Mouse (Mus musculus): ENCODE measurements around the gene Mtmr12. TPM values are rescaled to one million over a fixed set of nuclear protein-coding genes. Genes with fewer than 3 reads are reported as not detected.

Mtmr12 gene
- total and polyA plus RNA-seq, 3 experiments, result 14.3 to 38.2 TPM; not detected in 1

DNA sequence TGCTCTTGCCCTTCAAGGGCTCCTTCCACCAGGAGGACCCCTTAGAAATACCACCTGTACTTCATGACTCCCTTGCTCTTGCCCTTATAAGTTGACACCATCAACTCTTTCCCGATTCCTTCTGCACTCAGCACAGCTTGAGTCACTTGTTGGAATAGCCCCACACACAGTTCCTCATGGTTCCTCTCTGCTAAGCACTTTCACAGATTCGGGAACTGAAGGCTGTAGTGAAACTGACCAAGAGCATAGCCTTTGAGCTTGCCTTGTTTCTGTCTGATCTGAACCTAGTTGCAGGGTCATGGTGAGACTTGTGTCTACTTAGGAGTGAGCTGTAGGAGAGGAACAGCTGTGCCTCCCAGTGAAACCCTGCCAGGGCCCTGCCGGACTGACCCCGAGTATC, 28.2 kb downstream of the Mtmr12 start:
- Histone ChIP-seq H3K4me3 (ENCODE audit: control insufficient read depth in 1 of 2, insufficient read depth in 1 of 2, low read depth in 2 of 2, low read length in 2 of 2) (no peak overlapping the region), H3K27ac (ENCODE audit: control insufficient read depth, low read depth, low read length) (no peak overlapping the region), H3K79me2 (ENCODE audit: control insufficient read depth, insufficient read depth, low read length, poor library complexity) (peaks cover 13% of the 10 kb centered on the region; the same call in 1 of the 2 replicates), H3K9ac (ENCODE audit: control insufficient read depth, low read depth, low read length, poor library complexity, severe bottlenecking) (no peak overlapping the region), H3K9me3 (replicated peaks; ENCODE audit: insufficient read depth, low read length) (no peaks in the 10 kb centered on the region), H3K27me3 (ENCODE audit: control insufficient read depth in 1 of 2, insufficient read depth in 2 of 2, low read length in 2 of 2) (no peaks in the 10 kb centered on the region), H3K4me1 (ENCODE audit: control insufficient read depth in 1 of 2, insufficient read depth in 2 of 2, low read length in 2 of 2) (peaks cover 25 to 43% of the 10 kb centered on the region in 2 experiments), H3K36me3 (ENCODE audit: control insufficient read depth in 1 of 2, insufficient read depth in 2 of 2, low read length in 2 of 2) (peaks cover 6 to 50% of the 10 kb centered on the region in 2 experiments)
- TF ChIP-seq MEF2A (IDR thresholded peaks at IDR 0.05; ENCODE audit: extremely low read depth, insufficient replicate concordance, low read depth, low read length, poor library complexity, severe bottlenecking), result no peak
- TF ChIP-seq CTCF (IDR thresholded peaks at IDR 0.05 in 2 of 3, conservative IDR thresholded peaks at IDR 0.05 in 1 of 3; ENCODE audit: control insufficient read depth in 1 of 3, insufficient read depth in 1 of 3, low read depth in 2 of 3, low read length in 3 of 3, poor library complexity in 1 of 3, severe bottlenecking in 1 of 3), result no peak
- TF ChIP-seq MYC (IDR thresholded peaks at IDR 0.05; ENCODE audit: low read depth, low read length), result no peak
- no peak for TF ChIP-seq MAZ (IDR thresholded peaks at IDR 0.05; ENCODE audit: low read depth, low read length)
- no peak for DNase-seq (ENCODE audit: low read depth, low spot score)

DNA sequence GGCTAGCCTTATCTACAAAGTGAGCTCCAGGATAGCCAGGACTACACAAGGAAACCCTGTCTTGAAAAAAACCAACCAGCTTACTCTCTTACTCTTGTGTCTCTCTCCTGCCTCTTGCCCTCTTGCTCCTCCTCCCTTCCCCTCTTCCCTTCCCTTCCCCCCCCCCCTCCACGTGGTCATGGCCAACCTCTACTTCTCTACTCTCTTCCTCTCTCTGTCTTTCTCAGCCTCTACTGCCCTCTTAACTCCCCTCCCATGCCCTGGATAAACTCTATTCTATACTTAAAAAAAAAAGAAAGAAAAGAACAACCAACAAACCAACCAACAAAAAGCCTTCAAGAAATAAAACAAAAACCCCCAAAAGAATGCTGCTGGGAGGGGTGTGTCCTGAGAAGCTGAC, 30.7 kb downstream of the Mtmr12 start:
- H3K9me3 ChIP-seq (replicated peaks; ENCODE audit: insufficient read depth, low read length), result no peaks in the 10 kb centered on the region
- H3K79me2 ChIP-seq (ENCODE audit: control insufficient read depth, insufficient read depth, low read length, poor library complexity), result peaks cover 1% of the 10 kb centered on the region; the same call in 1 of the 2 replicates
- H3K4me3 ChIP-seq (ENCODE audit: control insufficient read depth in 1 of 2, insufficient read depth in 1 of 2, low read depth in 2 of 2, low read length in 2 of 2), result no peak overlapping the region
- peaks cover 30 to 54% of the 10 kb centered on the region in 2 experiments for H3K4me1 ChIP-seq (ENCODE audit: control insufficient read depth in 1 of 2, insufficient read depth in 2 of 2, low read length in 2 of 2)
- H3K36me3 ChIP-seq (ENCODE audit: control insufficient read depth in 1 of 2, insufficient read depth in 2 of 2, low read length in 2 of 2), result peaks cover 17 to 63% of the 10 kb centered on the region in 2 experiments
- TF ChIP-seq USF1 (IDR thresholded peaks at IDR 0.05; ENCODE audit: low read depth, low read length) (peak; percentile 74), MAX (IDR thresholded peaks at IDR 0.05; ENCODE audit: low read length) (0 out of 2 replicates have a peak, but pooled peaks have one; percentile 7), ELF1 (IDR thresholded peaks at IDR 0.05; ENCODE audit: low read depth, low read length) (no peak), MXI1 (IDR thresholded peaks at IDR 0.05; ENCODE audit: low read depth, low read length) (no peak)
- peak; percentile 29 for DNase-seq (ENCODE audit: low read depth, low spot score)
- peak overlapping the region; percentile 95 for H3K27ac ChIP-seq (ENCODE audit: control insufficient read depth, low read depth, low read length)
- H3K27me3 ChIP-seq (ENCODE audit: control insufficient read depth in 1 of 2, insufficient read depth in 2 of 2, low read length in 2 of 2), result no peaks in the 10 kb centered on the region
- no peak overlapping the region for H3K9ac ChIP-seq (ENCODE audit: control insufficient read depth, low read depth, low read length, poor library complexity, severe bottlenecking)

- peaks cover 16 to 63% of the 10 kb centered on the region in 2 experiments for H3K36me3 ChIP-seq (ENCODE audit: control insufficient read depth in 1 of 2, insufficient read depth in 2 of 2, low read length in 2 of 2)
- TF ChIP-seq HCFC1 (IDR thresholded peaks at IDR 0.05; ENCODE audit: low read depth, low read length), result no peak
- TF ChIP-seq TCF12 (IDR thresholded peaks at IDR 0.05; ENCODE audit: low read depth, low read length), result no peak
- 0 out of 4 replicates have a peak, but pooled peaks of 1 of the 2 experiments have one; percentile 7 for TF ChIP-seq USF2 (IDR thresholded peaks at IDR 0.05; ENCODE audit: borderline replicate concordance in 1 of 2, insufficient read depth in 1 of 2, low read depth in 1 of 2, low read length in 2 of 2)
- TF ChIP-seq MAZ (IDR thresholded peaks at IDR 0.05; ENCODE audit: low read depth, low read length), result 0 out of 2 replicates have a peak, but pooled peaks have one; percentile 28
- TF ChIP-seq MAX (IDR thresholded peaks at IDR 0.05; ENCODE audit: low read length), result 0 out of 2 replicates have a peak, but pooled peaks have one; percentile 1
- no peak for TF ChIP-seq BHLHE40 (IDR thresholded peaks at IDR 0.05; ENCODE audit: borderline replicate concordance, low read depth, low read length)
- TF ChIP-seq USF1 (IDR thresholded peaks at IDR 0.05; ENCODE audit: low read depth, low read length), result no peak
- TF ChIP-seq MXI1 (IDR thresholded peaks at IDR 0.05; ENCODE audit: low read depth, low read length), result 0 out of 2 replicates have a peak, but pooled peaks have one; percentile 22
- TF ChIP-seq ZMIZ1 (IDR thresholded peaks at IDR 0.05; ENCODE audit: low read depth, low read length), result no peak
- H3K4me3 ChIP-seq (ENCODE audit: control insufficient read depth in 1 of 2, insufficient read depth in 1 of 2, low read depth in 2 of 2, low read length in 2 of 2), result no peak overlapping the region
- H3K27ac ChIP-seq (ENCODE audit: control insufficient read depth, low read depth, low read length), result peak overlapping the region; percentile 95
- no peaks in the 10 kb centered on the region for H3K79me2 ChIP-seq (ENCODE audit: control insufficient read depth, insufficient read depth, low read length, poor library complexity)
- DNase-seq (ENCODE audit: low read depth, low spot score), result peak; percentile 30
- H3K9me3 ChIP-seq (replicated peaks; ENCODE audit: insufficient read depth, low read length), result no peaks in the 10 kb centered on the region
- H3K4me1 ChIP-seq (ENCODE audit: control insufficient read depth in 1 of 2, insufficient read depth in 2 of 2, low read length in 2 of 2), result peaks cover 33 to 51% of the 10 kb centered on the region in 2 experiments
- no peak overlapping the region for H3K9ac ChIP-seq (ENCODE audit: control insufficient read depth, low read depth, low read length, poor library complexity, severe bottlenecking)
- no peaks in the 10 kb centered on the region for H3K27me3 ChIP-seq (ENCODE audit: control insufficient read depth in 1 of 2, insufficient read depth in 2 of 2, low read length in 2 of 2)
These were observed 31.2 kb downstream of the Mtmr12 start for GRCm38 (mm10) chr15:12235983-12236382.

All from MEL (cell line).